Mouse (Mus musculus) kidney, postnatal 25 days (tissue): ENCODE results near the gene Smap1.
A peak's percentile ranks its signal among the peaks of the same experiment; 100 is the strongest.
"Not testable (repeated sequence)": the region's sequence is repeated elsewhere in the genome, so short reads cannot be mapped to it uniquely, and the experiment has no call there.

Experiments
- DNase-seq, 2 experiments: peaks; one replicate each; pipeline ENCODE4 v3.0.0; 2021; ENCODE audit warnings: mixed read lengths in 2 of 2

Smap1 gene

GRCm38 (mm10) chr1:23921711-23922529 is at the start of gene Smap1:
TSS of gene Smap1 (minus strand) at chr1:23922317.
- DNase-seq: peak; percentile 77 to 91

- not testable (repeated sequence) for DNase-seq
These were observed 49.0 kb upstream of the Smap1 start for GRCm38 (mm10) chr1:23971159-23971558.

- DNase-seq: no peak
These were observed 46.1 kb upstream of the Smap1 start for GRCm38 (mm10) chr1:23968027-23968725.

GRCm38 (mm10) chr1:23966226-23966625 is 44.1 kb upstream of the Smap1 start:
- DNase-seq: no peak

- no peak for DNase-seq
These were observed 37.3 kb upstream of the Smap1 start for GRCm38 (mm10) chr1:23959415-23959732.

GRCm38 (mm10) chr1:23958668-23959414 is 36.7 kb upstream of the Smap1 start:
- no peak for DNase-seq

- DNase-seq: no peak
These were observed 36.0 kb upstream of the Smap1 start for GRCm38 (mm10) chr1:23958101-23958500.

- DNase-seq: no peak
These were observed 33.4 kb upstream of the Smap1 start for GRCm38 (mm10) chr1:23955539-23955938.

GRCm38 (mm10) chr1:23953921-23954320 is 31.8 kb upstream of the Smap1 start:
- DNase-seq: peak; percentile 78 to 83

GRCm38 (mm10) chr1:23948778-23949699 is 26.9 kb upstream of the Smap1 start:
- no peak for DNase-seq

GRCm38 (mm10) chr1:23948290-23948689 is 26.2 kb upstream of the Smap1 start:
- no peak for DNase-seq

GRCm38 (mm10) chr1:23944076-23944475 is 22.0 kb upstream of the Smap1 start:
- peak in 1 of 2 experiments; percentile 9 for DNase-seq

GRCm38 (mm10) chr1:23943146-23943940 is 21.2 kb upstream of the Smap1 start:
- peak in 1 of 2 experiments; percentile 27 for DNase-seq

GRCm38 (mm10) chr1:23935408-23935762 is 13.3 kb upstream of the Smap1 start:
- no peak for DNase-seq

GRCm38 (mm10) chr1:23934669-23935407 is 12.7 kb upstream of the Smap1 start:
- no peak for DNase-seq

- DNase-seq: no peak
These were observed 7.3 kb upstream of the Smap1 start for GRCm38 (mm10) chr1:23929410-23929809.

GRCm38 (mm10) chr1:23928371-23928770 is 6.3 kb upstream of the Smap1 start:
- no peak for DNase-seq

GRCm38 (mm10) chr1:23923779-23924708 is 1.9 kb upstream of the Smap1 start:
- no peak for DNase-seq

- DNase-seq: no peak
These were observed 390 bp upstream of the Smap1 start for GRCm38 (mm10) chr1:23922530-23922884.

- peak; percentile 21 to 46 for DNase-seq
These were observed 1.8 kb downstream of the Smap1 start for GRCm38 (mm10) chr1:23920275-23920674.
